ENCODE assay signal across 18 mouse cellular contexts in the genomic region with DNA sequence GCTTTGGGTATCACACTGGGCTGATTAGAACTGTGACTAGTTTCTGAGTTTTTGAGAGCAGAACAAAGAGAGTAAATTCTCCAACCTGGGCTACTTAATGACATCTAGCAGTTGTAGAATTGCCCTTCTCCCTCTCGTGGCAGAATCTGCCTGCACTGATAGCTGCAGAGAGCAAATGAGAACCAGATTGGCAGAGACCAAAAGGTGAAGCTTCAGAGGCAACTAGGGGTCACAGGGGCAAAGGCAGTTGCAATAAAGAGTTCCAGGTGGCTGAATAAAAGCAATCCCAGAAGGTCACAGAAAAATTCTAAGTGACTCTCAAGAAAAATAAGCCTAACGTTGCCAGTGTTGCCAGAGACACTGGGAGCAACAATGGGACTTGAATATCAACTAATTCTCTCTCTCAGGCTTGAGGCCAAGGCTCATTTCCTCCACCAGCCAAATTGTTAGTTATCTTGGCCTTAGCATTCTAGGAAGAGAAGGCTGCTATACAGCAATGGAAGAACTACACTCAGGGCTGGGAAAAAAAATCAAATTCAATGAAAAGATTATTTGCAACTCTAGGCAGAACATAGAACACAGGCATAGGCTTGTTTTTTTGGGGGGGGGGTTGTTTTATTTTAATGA.
DNase-seq lines count a peak whose midpoint lies in the region; ATAC-seq and TF ChIP-seq lines count a peak whose summit lies in the region.
"Had no signal": no experiment of that assay in that cellular context is flagged by ENCODE, and none has a peak within 500 bp of the region (broad histone marks: within the 10 kb centered on the region; RNA-seq: fewer than 3 reads in every experiment).

No protein-coding gene starts in this region.

- H3K27me3 ChIP-seq in forebrain, embryonic 15.5 days = no peaks in the 10 kb centered on the region
- no peaks in the 10 kb centered on the region for H3K27me3 ChIP-seq in forebrain, embryonic 12.5 days
- no peaks in the 10 kb centered on the region for H3K27me3 ChIP-seq in forebrain, postnatal 0 days (ENCODE audit: insufficient read depth, low read length)

- TF ChIP-seq CTCF in forebrain, postnatal 0 days (IDR thresholded peaks at IDR 0.05; ENCODE audit: low read depth) = no peak

- no peak overlapping the region for H3K9ac ChIP-seq in forebrain, embryonic 15.5 days (replicated peaks)
- H3K9ac ChIP-seq in forebrain, embryonic 12.5 days = no peak overlapping the region
- no peak overlapping the region for H3K9ac ChIP-seq in forebrain, postnatal 0 days

- H3K27ac ChIP-seq in forebrain, embryonic 15.5 days (replicated peaks) = no peak overlapping the region
- H3K27ac ChIP-seq in forebrain, embryonic 12.5 days = no peak overlapping the region
- H3K27ac ChIP-seq in forebrain, postnatal 0 days (ENCODE audit: low read depth, low read length) = no peak overlapping the region
- H3K27ac ChIP-seq: macrophage had no signal

- DNase-seq in right cerebral cortex, postnatal 10 days (ENCODE audit: low spot score in 2 of 2) = peak; percentile 18 to 19
- no peak for DNase-seq in right cerebral cortex, postnatal 4 days
- peak; percentile 55 for DNase-seq in forebrain, postnatal 0 days
- no peak for DNase-seq in gastrocnemius, postnatal 4 days (ENCODE audit: low spot score in 2 of 2)
- DNase-seq: adrenal gland, postnatal 10 days; B cell, adult 2 months; gastrocnemius, postnatal 25 days; heart, postnatal 36 days; kidney, adult 2 months; layer of hippocampus, postnatal 36 days; left cerebral cortex, postnatal 4 days; thymus, postnatal 36 days had no signal

- H3K4me2 ChIP-seq in forebrain, embryonic 15.5 days (replicated peaks) = no peak overlapping the region
- H3K4me2 ChIP-seq in forebrain, embryonic 12.5 days = no peak overlapping the region
- H3K4me2 ChIP-seq in forebrain, postnatal 0 days (ENCODE audit: low read depth) = no peak overlapping the region
- H3K4me2 ChIP-seq: heart, embryonic 11.5 days had no signal

- 0 out of 2 replicates have a peak, but pooled peaks have one; percentile 41 for ATAC-seq in forebrain, embryonic 15.5 days (replicated peaks)
- no peak for ATAC-seq in forebrain, embryonic 12.5 days (ENCODE audit: low FRiP score)
- ATAC-seq in forebrain, postnatal 0 days = peak; percentile 51; the same call in 1 of the 2 replicates
- ATAC-seq in frontal cortex, adult (ENCODE audit: low TSS enrichment) = no peak

- WGBS in forebrain, embryonic 15.5 days = 10% methylated on average over 2 of the region's 2 CpGs
- WGBS in forebrain, embryonic 12.5 days = 19% methylated on average over 2 of the region's 2 CpGs
- WGBS in forebrain, postnatal 0 days = 10% methylated on average over 2 of the region's 2 CpGs

- no peaks in the 10 kb centered on the region for H3K9me3 ChIP-seq in forebrain, embryonic 15.5 days
- H3K9me3 ChIP-seq in forebrain, embryonic 12.5 days = no peaks in the 10 kb centered on the region
- H3K9me3 ChIP-seq in forebrain, postnatal 0 days (ENCODE audit: low read length) = no peaks in the 10 kb centered on the region

- 0 out of 2 replicates have a peak, but pooled peaks cover 5% of the 10 kb centered on the region for H3K4me1 ChIP-seq in forebrain, embryonic 15.5 days
- H3K4me1 ChIP-seq in forebrain, embryonic 12.5 days = no peaks in the 10 kb centered on the region
- H3K4me1 ChIP-seq in forebrain, postnatal 0 days (ENCODE audit: insufficient read depth) = no peaks in the 10 kb centered on the region

- no peak overlapping the region for H3K4me3 ChIP-seq in forebrain, embryonic 15.5 days
- H3K4me3 ChIP-seq in forebrain, embryonic 12.5 days (replicated peaks) = no peak overlapping the region
- H3K4me3 ChIP-seq in forebrain, postnatal 0 days (ENCODE audit: low read depth, low read length) = no peak overlapping the region
- H3K4me3 ChIP-seq: myocyte had no signal

- no peaks in the 10 kb centered on the region for H3K36me3 ChIP-seq in forebrain, embryonic 15.5 days
- no peaks in the 10 kb centered on the region for H3K36me3 ChIP-seq in forebrain, embryonic 12.5 days (replicated peaks)
- H3K36me3 ChIP-seq in forebrain, postnatal 0 days (ENCODE audit: insufficient read depth) = no peaks in the 10 kb centered on the region

Comparison
In these comparisons a context has a peak if more than half of its experiments do, and no peak if none do; other contexts are left out.
1. ATAC-seq: peak in forebrain, embryonic 15.5 days (single experiment) and forebrain, postnatal 0 days (single experiment); none in forebrain, embryonic 12.5 days (single experiment) and frontal cortex, adult (single experiment).
2. DNase-seq: peak in right cerebral cortex, postnatal 10 days (2 of 2) and forebrain, postnatal 0 days (single experiment); none in right cerebral cortex, postnatal 4 days (single experiment) and gastrocnemius, postnatal 4 days (0 of 2).